Mouse (Mus musculus): ENCODE data around the gene Krt39. TPM values are rescaled to one million over a fixed set of nuclear protein-coding genes. Genes with fewer than 3 reads are reported as not detected.

Krt39 gene
- total RNA-seq (2015; ENCODE audit: low replicate concordance): not detected in 2 replicates
- 0.70 TPM in 1 of 2 replicates, not detected in the other for total RNA-seq (2017; ENCODE audit: low replicate concordance)

DNA sequence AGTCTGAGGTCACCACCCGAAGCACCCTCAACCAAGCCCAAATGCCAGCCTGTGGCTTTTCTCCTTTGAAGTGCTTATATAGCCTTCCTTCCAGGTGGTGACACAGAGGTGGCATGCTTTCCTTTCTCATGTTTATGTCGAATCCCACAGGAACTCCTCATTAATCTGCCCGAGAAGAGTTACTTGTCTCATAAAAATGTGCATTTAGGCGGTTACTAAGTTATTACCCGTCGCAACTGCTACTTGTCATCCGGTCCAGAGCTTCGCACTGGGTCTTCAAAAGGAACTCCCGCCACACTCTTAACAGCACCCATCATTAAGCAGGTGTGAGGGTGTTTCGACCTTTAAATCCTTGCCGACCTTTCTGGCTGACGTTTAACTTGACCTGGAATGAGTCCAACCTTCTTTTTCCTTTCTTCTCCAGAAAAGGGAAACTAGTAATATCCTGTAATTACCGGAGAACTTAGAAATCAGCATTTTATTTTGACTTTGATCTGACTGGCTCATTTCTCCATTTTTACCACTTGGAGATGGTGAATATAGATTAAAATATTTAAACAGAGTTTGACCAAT lies at the start of gene Krt39:
Krt39 (minus strand) TSS at position 51 of the 573 bp plus-strand sequence.
- no peak for ATAC-seq (replicated peaks; ENCODE audit: low FRiP score, poor library complexity, severe bottlenecking)

GRCm38 (mm10) chr11:99566530-99566929 lies 45.4 kb upstream of the Krt39 start, which contains the start of gene Krtap3-1:
Gene Krtap3-1 (minus strand): TSS chr11:99566630.
- no peak for ATAC-seq (replicated peaks; ENCODE audit: low FRiP score, poor library complexity, severe bottlenecking)

DNA sequence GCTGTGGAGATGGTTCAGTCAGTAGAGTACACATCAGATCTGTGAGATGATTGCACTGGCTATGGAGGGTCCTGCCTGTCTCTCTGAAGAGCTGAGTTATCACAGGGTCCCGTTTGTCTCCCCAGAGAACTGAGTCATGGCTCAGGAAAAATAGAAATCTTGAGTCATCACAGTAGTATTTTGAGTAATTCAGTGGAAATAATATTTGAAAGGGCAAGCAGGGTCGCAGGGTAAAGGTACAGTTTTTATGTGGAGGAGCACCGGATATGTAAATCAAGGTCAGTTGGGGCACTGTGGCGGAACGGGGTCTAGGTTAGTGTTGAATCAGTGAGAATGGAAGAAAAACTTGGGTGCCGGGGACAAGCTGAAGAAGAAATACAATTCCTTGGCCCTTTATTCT lies 41.4 kb upstream of the Krt39 start:
- no peak for ATAC-seq (replicated peaks; ENCODE audit: low FRiP score, poor library complexity, severe bottlenecking)

DNA sequence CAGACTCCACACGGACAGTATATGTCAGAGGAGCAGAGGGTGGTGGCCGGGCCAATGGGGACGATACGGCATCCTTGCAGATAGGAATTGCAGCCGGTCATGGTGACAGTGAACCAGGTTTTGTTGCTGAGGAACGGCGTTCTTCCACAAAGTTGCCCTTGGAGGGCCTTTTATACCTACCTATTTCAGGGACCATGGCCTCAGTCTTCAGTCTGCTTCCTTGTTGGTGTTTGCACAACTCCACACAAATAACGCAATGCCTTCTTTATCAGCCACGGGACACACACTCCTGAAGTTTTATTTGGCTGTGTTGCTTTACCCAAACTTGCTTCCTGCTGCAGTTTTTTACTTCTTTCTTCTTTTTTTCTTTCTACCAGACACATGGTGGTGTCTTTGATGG lies 38.2 kb upstream of the Krt39 start, which contains the start of gene Gm11939:
Gm11939 (minus strand) TSS at position 101 of the 400 bp plus-strand sequence.
- no peak for ATAC-seq (replicated peaks; ENCODE audit: low FRiP score, poor library complexity, severe bottlenecking)

DNA sequence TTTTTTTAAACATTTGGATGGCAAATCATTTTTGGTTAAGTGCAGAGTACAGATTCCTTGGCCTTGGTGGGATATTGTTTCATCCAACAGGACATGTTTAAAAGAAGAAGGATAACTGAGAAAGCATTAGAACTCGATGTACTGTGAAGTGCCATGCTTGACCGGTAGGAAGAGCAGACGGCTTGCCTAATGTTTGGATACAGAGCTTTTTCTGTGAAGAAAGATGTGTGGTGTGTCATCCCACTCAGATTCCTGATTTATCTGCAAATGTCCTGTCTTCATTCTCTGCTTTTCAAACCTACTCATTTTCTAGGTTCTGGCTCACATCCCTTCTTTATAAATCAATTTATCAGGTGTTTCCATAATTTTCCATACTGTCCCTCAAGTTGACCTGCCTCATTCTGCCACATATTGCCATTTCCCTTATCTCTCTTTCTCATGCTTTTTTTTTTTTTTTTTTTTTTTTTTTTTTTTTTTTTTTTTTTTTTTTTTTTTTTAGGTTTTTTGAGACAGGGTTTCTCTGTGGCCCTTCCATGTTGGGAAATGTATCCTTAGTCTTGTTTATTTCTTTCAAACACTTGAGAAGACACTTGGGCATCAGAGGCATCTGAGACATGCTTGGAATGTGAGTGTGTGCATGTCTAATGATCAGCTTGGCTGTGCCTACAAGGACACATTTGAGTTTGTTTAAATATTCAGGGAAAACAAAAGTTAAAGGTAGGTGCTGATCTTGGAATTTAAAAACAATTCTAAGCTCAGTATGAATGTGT lies 37.0 kb upstream of the Krt39 start:
- no peak for ATAC-seq (replicated peaks; ENCODE audit: low FRiP score, poor library complexity, severe bottlenecking)

- ATAC-seq (replicated peaks; ENCODE audit: low FRiP score, poor library complexity, severe bottlenecking): no peak
Measured at GRCm38 (mm10) chr11:99556753-99557152, 35.6 kb upstream of the Krt39 start, which contains the start of gene Krtap3-2. Gene Krtap3-2 (minus strand): TSS chr11:99556853.

DNA sequence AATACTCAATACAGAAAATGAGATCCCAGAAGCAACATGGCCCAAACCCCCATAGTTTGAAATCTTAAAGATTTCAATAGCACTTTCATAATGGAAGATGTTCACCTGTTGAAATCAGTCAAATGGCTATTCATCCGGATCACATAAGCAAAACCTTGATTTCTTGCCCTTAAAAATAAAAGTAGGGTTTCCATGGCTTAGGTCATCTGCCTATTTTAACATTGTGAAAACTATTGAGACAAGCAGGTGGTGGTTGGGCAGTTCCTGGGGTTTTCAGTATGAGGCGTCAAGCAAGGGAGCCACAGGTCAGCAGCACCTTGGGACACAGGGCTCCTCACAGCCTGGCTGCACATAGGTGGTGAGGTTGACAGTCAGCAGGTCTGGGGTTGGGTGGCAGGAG lies 35.1 kb upstream of the Krt39 start:
- no peak for ATAC-seq (replicated peaks; ENCODE audit: low FRiP score, poor library complexity, severe bottlenecking)

GRCm38 (mm10) chr11:99550765-99551164 lies 29.6 kb upstream of the Krt39 start, which contains the start of gene Krtap3-3:
Gene Krtap3-3 (minus strand): TSS chr11:99550865.
- no peak for ATAC-seq (replicated peaks; ENCODE audit: low FRiP score, poor library complexity, severe bottlenecking)

GRCm38 (mm10) chr11:99547892-99548291 lies 26.8 kb upstream of the Krt39 start:
- ATAC-seq (replicated peaks; ENCODE audit: low FRiP score, poor library complexity, severe bottlenecking): no peak

DNA sequence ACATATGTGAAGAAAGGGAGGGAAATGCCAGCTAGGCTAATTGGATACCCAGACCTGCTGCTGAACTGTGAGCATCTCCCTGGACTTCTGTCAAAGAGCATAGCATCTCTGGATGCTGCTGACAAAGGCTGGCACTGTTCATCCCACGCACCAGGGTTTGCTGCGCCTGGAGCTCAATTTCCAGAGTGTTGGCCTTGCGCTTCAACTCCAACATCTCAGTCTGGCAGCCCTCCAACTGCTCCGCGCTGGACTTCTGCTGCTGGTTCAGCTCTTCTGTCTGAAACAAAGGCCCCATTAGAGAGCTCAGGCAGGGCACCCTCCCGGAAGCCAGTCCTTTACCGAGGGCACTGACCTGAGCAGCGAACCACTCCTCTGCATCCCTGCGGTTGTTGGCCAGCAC lies 18.6 kb upstream of the Krt39 start:
- no peak for ATAC-seq (replicated peaks; ENCODE audit: low FRiP score, poor library complexity, severe bottlenecking)

- ATAC-seq (replicated peaks; ENCODE audit: low FRiP score, poor library complexity, severe bottlenecking): no peak
Measured at GRCm38 (mm10) chr11:99514098-99514497, 7.0 kb downstream of the Krt39 start.

- ATAC-seq (replicated peaks; ENCODE audit: low FRiP score, poor library complexity, severe bottlenecking): no peak
Measured at GRCm38 (mm10) chr11:99500095-99500805, 20.9 kb downstream of the Krt39 start.

DNA sequence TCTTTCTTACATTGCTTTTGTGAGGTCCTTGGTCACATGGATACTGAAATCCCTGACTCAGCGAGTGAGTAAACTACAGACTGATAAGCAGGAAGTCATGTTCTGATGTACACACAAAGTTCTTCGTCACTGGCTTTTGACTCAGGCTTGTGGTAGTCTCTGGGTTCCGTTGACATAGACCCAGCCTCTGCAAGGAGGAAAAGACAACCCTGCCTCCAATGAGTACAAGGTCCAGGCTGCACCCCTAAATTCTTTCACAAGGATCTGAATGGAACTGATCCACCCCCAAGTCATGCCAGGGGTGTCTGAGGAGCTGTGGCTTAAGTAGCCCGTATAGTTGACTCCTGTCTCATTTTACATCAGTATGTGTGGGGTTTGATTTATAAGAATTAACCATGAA lies 24.7 kb downstream of the Krt39 start:
- ATAC-seq (replicated peaks; ENCODE audit: low FRiP score, poor library complexity, severe bottlenecking): no peak

GRCm38 (mm10) chr11:99494741-99495140 lies 26.4 kb downstream of the Krt39 start:
- no peak for ATAC-seq (replicated peaks; ENCODE audit: low FRiP score, poor library complexity, severe bottlenecking)

GRCm38 (mm10) chr11:99493574-99493850 lies 27.6 kb downstream of the Krt39 start:
- no peak for ATAC-seq (replicated peaks; ENCODE audit: low FRiP score, poor library complexity, severe bottlenecking)

DNA sequence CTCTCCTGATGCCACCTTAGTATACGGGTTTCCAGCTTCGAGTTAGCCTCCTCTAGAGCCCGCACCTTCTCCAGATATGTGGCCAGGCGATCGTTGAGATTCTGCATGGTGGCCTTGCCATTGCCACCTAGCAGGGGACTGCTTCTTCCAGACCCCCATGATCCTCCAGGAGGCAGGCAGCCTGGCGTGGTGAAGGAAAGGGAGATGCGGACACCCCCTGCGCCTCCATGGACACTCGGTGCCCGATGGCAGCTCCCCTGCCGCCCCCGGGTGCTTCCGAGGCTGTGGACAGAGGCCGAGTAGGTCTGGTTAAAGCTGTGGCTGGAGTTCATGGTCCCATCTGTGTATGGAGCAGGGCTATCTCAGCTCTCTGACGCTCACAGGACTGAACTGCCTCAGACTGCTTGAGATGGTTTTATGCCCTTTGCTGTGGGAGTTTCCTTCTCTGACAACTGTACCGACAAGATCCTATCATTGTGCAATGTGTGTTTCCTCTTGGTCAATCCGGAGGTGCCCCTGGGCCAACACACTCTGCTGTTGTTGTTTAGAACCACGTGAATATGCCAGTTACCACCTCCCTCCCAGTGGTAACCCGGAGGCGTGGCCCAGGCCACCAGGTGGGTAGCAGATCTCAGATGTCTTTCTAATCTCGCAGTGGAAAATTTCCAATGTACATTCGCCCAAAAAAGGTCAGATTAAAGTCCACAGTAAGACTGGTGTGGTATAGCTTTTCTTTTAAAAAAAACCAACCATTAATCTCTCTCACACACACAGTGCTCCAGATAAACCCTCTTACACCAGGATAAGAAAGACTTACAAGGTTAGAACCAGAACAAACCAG lies 28.2 kb downstream of the Krt39 start, which contains the start of gene Krt23:
Krt23 (minus strand) TSS at position 405 of the 841 bp plus-strand sequence.
- ATAC-seq (replicated peaks; ENCODE audit: low FRiP score, poor library complexity, severe bottlenecking): no peak

DNA sequence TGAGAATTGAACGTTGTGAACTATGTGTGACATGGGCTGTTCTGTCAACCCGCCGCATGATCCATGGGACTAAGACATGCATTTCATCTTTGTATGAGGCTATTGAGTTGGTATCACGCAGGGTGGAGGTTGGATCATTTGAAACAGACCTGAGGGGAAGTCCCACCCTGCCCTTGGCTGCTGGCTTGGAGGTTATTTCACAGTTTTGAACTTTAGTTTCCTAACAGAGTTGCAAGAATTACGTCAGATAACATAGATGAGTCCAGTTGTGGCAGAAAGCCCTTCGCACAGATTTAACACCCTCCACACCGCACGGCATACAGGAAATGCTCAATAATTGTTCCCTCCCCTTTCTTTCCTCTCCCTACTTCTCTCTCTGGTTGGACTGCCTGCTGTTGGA lies 30.1 kb downstream of the Krt39 start:
- ATAC-seq (replicated peaks; ENCODE audit: low FRiP score, poor library complexity, severe bottlenecking): no peak

DNA sequence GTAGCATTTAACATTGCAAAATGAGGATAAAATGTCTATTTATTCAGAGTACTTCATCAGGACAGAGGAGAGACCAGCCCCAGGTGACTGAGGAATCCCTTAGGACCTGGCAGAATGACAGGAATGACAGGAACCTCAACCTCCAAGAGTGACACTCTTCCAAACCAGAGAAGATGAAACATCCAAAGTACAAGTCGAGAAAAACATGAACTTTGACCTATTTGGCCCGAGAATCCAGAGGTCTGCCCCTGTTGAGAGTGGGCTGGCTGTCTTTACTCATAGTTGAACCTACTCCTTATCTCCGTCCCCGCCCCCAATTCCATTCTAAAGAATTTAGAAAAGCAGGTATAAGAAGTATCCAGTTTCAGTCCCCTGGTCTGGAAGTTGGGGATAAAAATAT lies 30.5 kb downstream of the Krt39 start:
- ATAC-seq (replicated peaks; ENCODE audit: low FRiP score, poor library complexity, severe bottlenecking): no peak

DNA sequence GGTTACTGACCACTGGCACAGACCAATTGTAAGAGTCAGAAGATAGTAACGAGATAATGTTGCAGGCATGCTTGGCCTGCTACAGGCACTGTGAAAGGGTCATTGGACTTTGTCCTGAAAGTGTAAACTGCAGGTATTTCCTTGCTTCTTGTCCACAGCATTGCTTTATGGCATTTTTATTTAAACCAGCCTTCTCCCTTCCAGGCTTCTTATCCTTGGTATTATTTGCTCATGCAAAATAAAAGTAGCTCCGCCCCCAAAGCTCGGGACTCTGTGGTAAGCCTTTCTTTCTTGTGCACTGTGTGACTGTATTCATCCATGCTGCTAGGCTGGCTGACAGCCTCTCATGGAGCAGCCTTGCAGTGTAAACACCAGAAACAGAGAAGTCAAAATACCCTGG lies 31.9 kb downstream of the Krt39 start:
- no peak for ATAC-seq (replicated peaks; ENCODE audit: low FRiP score, poor library complexity, severe bottlenecking)

DNA sequence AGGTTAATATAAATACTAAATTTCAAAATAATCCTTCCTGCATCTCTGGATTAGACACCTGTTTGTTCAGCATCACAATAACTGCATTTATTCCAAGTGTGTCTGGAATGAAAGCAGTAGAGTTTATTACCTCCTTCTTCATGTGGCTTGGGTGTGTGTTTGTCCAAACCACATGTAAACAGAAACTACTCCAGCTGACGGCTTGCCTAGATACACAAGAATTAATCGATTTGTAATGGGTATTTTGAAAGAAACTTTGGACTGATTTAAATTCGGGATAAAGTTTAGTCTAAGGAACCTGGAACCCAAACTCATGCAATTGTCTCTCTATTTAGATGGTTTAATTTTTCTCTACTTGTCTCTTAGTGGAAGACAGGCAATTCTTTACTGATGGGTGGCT lies 46.2 kb downstream of the Krt39 start:
- ATAC-seq (replicated peaks; ENCODE audit: low FRiP score, poor library complexity, severe bottlenecking): no peak
